Mouse (Mus musculus) stomach, embryonic 16.5 days (tissue): Measurements from ENCODE around the gene Meis2. TPM values are rescaled to one million over a fixed set of nuclear protein-coding genes. Genes with fewer than 3 reads are reported as not detected.

ENCODE experiments used
- ATAC-seq: fragments of 200-750 bp; cut with Nextera tagmentation; 2 replicates; pipeline ENCODE4 v1.8.0; 2017; ENCODE audit warnings: moderate number of reproducible peaks, moderate TSS enrichment; ENCODE audit not compliant: insufficient read depth, low FRiP score
- H3K27ac ChIP-seq: fragments of 300-500 bp; sonication (generic); 2 replicates; pipeline ENCODE4 v1.5.1; 2014; ENCODE audit warnings: low read length
- H3K27me3 ChIP-seq: fragments of 300-500 bp; sonication (generic); 2 replicates; pipeline ENCODE4 v1.6.1; 2014; ENCODE audit warnings: low read length, control low read depth, mixed read lengths; ENCODE audit not compliant: control insufficient read depth, insufficient read depth
- H3K36me3 ChIP-seq: fragments of 300-500 bp; sonication (generic); 2 replicates; pipeline ENCODE4 v1.6.1; 2014; ENCODE audit warnings: low read length; ENCODE audit not compliant: control insufficient read depth, insufficient read depth
- H3K4me1 ChIP-seq: fragments of 300-500 bp; sonication (generic); 2 replicates; pipeline ENCODE4 v1.6.1; 2014; ENCODE audit warnings: low read length, control low read depth, mixed read lengths; ENCODE audit not compliant: control insufficient read depth, insufficient read depth
- H3K4me2 ChIP-seq: fragments of 300-500 bp; sonication (generic); 2 replicates; pipeline ENCODE4 v1.6.1; 2014; ENCODE audit warnings: low read depth, low read length, mixed read lengths
- H3K4me3 ChIP-seq: fragments of 300-500 bp; sonication (generic); replicated peaks from 2 replicates; pipeline ENCODE4 v1.5.1; 2014; ENCODE audit warnings: mild to moderate bottlenecking, low read length
- H3K9ac ChIP-seq: fragments of 300-500 bp; sonication (generic); 2 replicates; pipeline ENCODE4 v1.6.1; 2014; ENCODE audit warnings: low read length
- H3K9me3 ChIP-seq: fragments of 300-500 bp; sonication (generic); replicated peaks from 2 replicates; pipeline ENCODE4 v1.6.1; 2016; ENCODE audit warnings: low read length, control low read depth; ENCODE audit not compliant: control insufficient read depth
- WGBS: fragments of 180-500 bp; shearing (Covaris S2); extraction: QIAGEN DNeasy Blood & Tissue Kit; methylation state at CpG from one replicate; pipeline ENCODE4 v1.1.7; 2014; 5-methylcytosine and 5-hydroxymethylcytosine counted together
- polyA plus RNA-seq: library from polyadenylated mRNA; unstranded; fragments of >200 nt; fragmentation: Nextera tagmentation; extraction: Ambion mirVana; gene quantifications from 2 replicates; pipeline ENCODE4 v1.2.1, GENCODE M21; 2015

Meis2 gene
- polyA plus RNA-seq, 1 experiment from 2014 or later: 43.3 TPM

GRCm38 (mm10) chr2:115964911-115965310 lies 100.7 kb downstream of the Meis2 start:
- H3K4me1 ChIP-seq: 0 out of 2 replicates have a peak, but pooled peaks cover 2% of the 10 kb centered on the region
- no peaks in the 10 kb centered on the region for H3K9me3 ChIP-seq
- H3K27me3 ChIP-seq: no peaks in the 10 kb centered on the region
- 80% methylated on average over 3 of the region's 3 CpGs for WGBS
- ATAC-seq: no peak
- no peak overlapping the region for H3K9ac ChIP-seq
- H3K27ac ChIP-seq: no peak overlapping the region
- H3K4me2 ChIP-seq: no peak overlapping the region
- no peak overlapping the region for H3K4me3 ChIP-seq
- no peaks in the 10 kb centered on the region for H3K36me3 ChIP-seq

DNA sequence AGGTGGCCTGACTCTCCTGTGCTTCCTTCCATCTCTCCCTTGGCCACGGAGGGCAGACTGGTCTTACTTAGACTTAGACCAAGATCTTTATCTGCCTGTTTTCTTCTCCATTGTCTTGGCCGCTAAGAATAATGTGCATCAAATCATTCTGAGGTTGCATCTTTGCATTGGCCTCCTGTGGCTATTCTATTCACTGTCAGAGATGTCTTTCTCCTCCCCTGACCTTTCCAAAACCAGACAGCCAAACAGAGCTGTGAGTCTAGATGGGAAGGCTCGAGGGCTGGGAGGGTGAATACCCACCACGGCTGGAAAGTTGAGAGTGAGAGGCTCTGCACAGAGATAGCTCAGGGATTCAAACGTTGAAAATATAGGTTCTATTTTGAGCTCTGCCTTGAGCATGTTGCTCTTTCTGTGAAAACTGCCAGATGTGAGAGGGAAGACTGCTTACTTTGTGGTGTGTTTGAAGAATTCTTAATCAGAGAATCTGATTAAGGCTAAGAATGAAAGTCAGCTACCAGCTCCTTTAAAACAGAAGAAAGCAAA lies 102.3 kb downstream of the Meis2 start:
- H3K27me3 ChIP-seq: no peaks in the 10 kb centered on the region
- 0 out of 2 replicates have a peak, but pooled peaks cover 2% of the 10 kb centered on the region for H3K4me1 ChIP-seq
- H3K4me3 ChIP-seq: no peak overlapping the region
- no peak overlapping the region for H3K9ac ChIP-seq
- H3K9me3 ChIP-seq: no peaks in the 10 kb centered on the region
- no peaks in the 10 kb centered on the region for H3K36me3 ChIP-seq
- no peak overlapping the region for H3K27ac ChIP-seq
- H3K4me2 ChIP-seq: no peak overlapping the region
- no peak for ATAC-seq
- 38% methylated on average over 5 of the region's 5 CpGs for WGBS

- no peak overlapping the region for H3K27ac ChIP-seq
- ATAC-seq: no peak
- 0 out of 2 replicates have a peak, but pooled peaks cover 2% of the 10 kb centered on the region for H3K4me1 ChIP-seq
- H3K27me3 ChIP-seq: no peaks in the 10 kb centered on the region
- no peak overlapping the region for H3K4me3 ChIP-seq
- H3K9me3 ChIP-seq: no peaks in the 10 kb centered on the region
- 49% methylated on average over 3 of the region's 3 CpGs for WGBS
- H3K36me3 ChIP-seq: no peaks in the 10 kb centered on the region
- H3K4me2 ChIP-seq: no peak overlapping the region
- no peak overlapping the region for H3K9ac ChIP-seq
Observed at GRCm38 (mm10) chr2:115962728-115963127, 102.9 kb downstream of the Meis2 start.

DNA sequence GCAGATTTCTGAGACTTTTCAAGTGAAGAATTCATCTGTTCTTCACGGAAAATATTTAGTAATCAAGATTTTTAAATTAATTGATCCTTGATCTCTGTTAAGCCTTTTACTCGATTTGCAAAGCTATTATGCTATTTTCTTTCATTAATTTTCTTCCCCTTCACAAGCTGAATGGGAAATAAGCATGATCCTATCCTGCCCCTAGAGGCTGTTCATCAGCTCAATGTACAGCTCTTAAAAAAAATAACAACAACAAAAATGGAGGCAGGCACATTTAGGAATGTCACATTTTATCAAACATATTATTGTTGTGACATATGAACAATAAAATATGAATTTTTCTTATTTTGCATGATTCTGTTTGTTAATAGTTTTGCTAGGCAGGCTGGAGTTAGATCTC lies 103.5 kb downstream of the Meis2 start:
- Histone ChIP-seq H3K27ac (no peak overlapping the region), H3K4me2 (no peak overlapping the region), H3K27me3 (no peaks in the 10 kb centered on the region), H3K4me3 (no peak overlapping the region), H3K4me1 (0 out of 2 replicates have a peak, but pooled peaks cover 2% of the 10 kb centered on the region), H3K36me3 (no peaks in the 10 kb centered on the region), H3K9me3 (no peaks in the 10 kb centered on the region), H3K9ac (no peak overlapping the region)
- WGBS: 67% methylated on average over 2 of the region's 2 CpGs
- ATAC-seq: no peak

DNA sequence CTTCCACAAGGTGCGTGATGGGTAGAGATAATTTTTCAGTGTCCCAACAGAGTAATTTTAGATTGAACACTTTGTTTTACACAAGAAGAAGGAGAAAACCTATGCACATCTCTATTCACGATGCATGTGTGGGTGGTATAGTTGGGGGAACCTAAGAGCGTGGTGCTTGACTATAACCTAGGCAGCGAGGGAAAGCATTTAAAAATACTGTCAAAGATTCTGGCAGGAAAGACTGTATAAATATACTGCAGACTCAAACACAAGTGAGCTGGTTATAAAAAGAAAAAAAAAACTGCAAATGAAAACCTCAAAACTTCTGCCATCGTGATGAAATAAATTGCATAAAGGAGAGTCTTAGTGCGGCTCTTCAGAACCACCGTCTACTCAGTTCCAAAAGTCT lies 105.0 kb downstream of the Meis2 start:
- no peak for ATAC-seq
- Histone ChIP-seq H3K27ac (no peak overlapping the region), H3K4me3 (no peak overlapping the region), H3K27me3 (no peaks in the 10 kb centered on the region), H3K4me2 (no peak overlapping the region), H3K9me3 (no peaks in the 10 kb centered on the region), H3K36me3 (no peaks in the 10 kb centered on the region), H3K9ac (no peak overlapping the region), H3K4me1 (0 out of 2 replicates have a peak, but pooled peaks cover 2% of the 10 kb centered on the region)
- 78% methylated on average over 7 of the region's 7 CpGs for WGBS

GRCm38 (mm10) chr2:115956786-115957185 lies 108.9 kb downstream of the Meis2 start:
- no peak overlapping the region for H3K4me2 ChIP-seq
- H3K27me3 ChIP-seq: no peaks in the 10 kb centered on the region
- 72% methylated on average over 2 of the region's 2 CpGs for WGBS
- H3K9ac ChIP-seq: no peak overlapping the region
- H3K9me3 ChIP-seq: no peaks in the 10 kb centered on the region
- H3K36me3 ChIP-seq: peaks cover 4% of the 10 kb centered on the region; the same call in 1 of the 2 replicates
- H3K4me1 ChIP-seq: 0 out of 2 replicates have a peak, but pooled peaks cover 2% of the 10 kb centered on the region
- no peak for ATAC-seq
- no peak overlapping the region for H3K4me3 ChIP-seq
- no peak overlapping the region for H3K27ac ChIP-seq

- H3K4me2 ChIP-seq: no peak overlapping the region
- no peak overlapping the region for H3K9ac ChIP-seq
- no peaks in the 10 kb centered on the region for H3K9me3 ChIP-seq
- no peak for ATAC-seq
- H3K4me3 ChIP-seq: no peak overlapping the region
- no peaks in the 10 kb centered on the region for H3K27me3 ChIP-seq
- 0 out of 2 replicates have a peak, but pooled peaks cover 4% of the 10 kb centered on the region for H3K4me1 ChIP-seq
- peaks cover 7% of the 10 kb centered on the region for H3K36me3 ChIP-seq
- H3K27ac ChIP-seq: no peak overlapping the region
- 36% methylated on average over 3 of the region's 3 CpGs for WGBS
Observed at GRCm38 (mm10) chr2:115950645-115951044, 115.0 kb downstream of the Meis2 start.

- H3K4me1 ChIP-seq: 0 out of 2 replicates have a peak, but pooled peaks cover 4% of the 10 kb centered on the region
- 89% methylated on average over 7 of the region's 7 CpGs for WGBS
- H3K9ac ChIP-seq: no peak overlapping the region
- H3K27ac ChIP-seq: no peak overlapping the region
- H3K4me2 ChIP-seq: no peak overlapping the region
- no peaks in the 10 kb centered on the region for H3K27me3 ChIP-seq
- H3K36me3 ChIP-seq: peaks cover 7% of the 10 kb centered on the region
- H3K9me3 ChIP-seq: no peaks in the 10 kb centered on the region
- ATAC-seq: no peak
- H3K4me3 ChIP-seq: no peak overlapping the region
Observed at GRCm38 (mm10) chr2:115948630-115949426, 116.8 kb downstream of the Meis2 start.

- Histone ChIP-seq H3K27me3 (no peaks in the 10 kb centered on the region), H3K9ac (no peak overlapping the region)
- ATAC-seq: no peak
Observed at GRCm38 (mm10) chr2:115947714-115948226, 117.9 kb downstream of the Meis2 start.

More at GRCm38 (mm10) chr2:115947714-115948226, 117.9 kb downstream of the Meis2 start:
- H3K4me1 ChIP-seq: 0 out of 2 replicates have a peak, but pooled peaks cover 4% of the 10 kb centered on the region
- no peak overlapping the region for H3K4me2 ChIP-seq
- WGBS: 30% methylated on average over 7 of the region's 7 CpGs
- H3K36me3 ChIP-seq: peaks cover 7% of the 10 kb centered on the region
- no peak overlapping the region for H3K4me3 ChIP-seq
- no peaks in the 10 kb centered on the region for H3K9me3 ChIP-seq
- H3K27ac ChIP-seq: no peak overlapping the region
